Comparison of ENCODE assay signal across 14 mouse cellular contexts in genomic region chr14:12220540-12220939, GRCm38 (mm10).
A peak's percentile ranks its signal among the peaks of the same experiment; 100 is the strongest.
DNase-seq lines count a peak whose midpoint lies in the region; ATAC-seq and TF ChIP-seq lines count a peak whose summit lies in the region.
"Had no signal": no experiment of that assay in that cellular context is flagged by ENCODE, and none has a peak within 500 bp of the region (broad histone marks: within the 10 kb centered on the region; RNA-seq: fewer than 3 reads in every experiment).

No protein-coding gene starts in this region.

- 0 out of 2 replicates have a peak, but pooled peaks have one; percentile 51 for ATAC-seq in forebrain, embryonic 11.5 days (replicated peaks; ENCODE audit: low FRiP score)
- peak; percentile 51; the same call in 1 of the 2 replicates for ATAC-seq in neural tube, embryonic 14.5 days (ENCODE audit: low read depth)
- no peak for ATAC-seq in kidney, embryonic 16.5 days (ENCODE audit: low FRiP score, low TSS enrichment)

- no peaks in the 10 kb centered on the region for H3K4me1 ChIP-seq in forebrain, embryonic 11.5 days (replicated peaks; ENCODE audit: control insufficient read depth, insufficient read depth, low read length)
- H3K4me1 ChIP-seq in forebrain, embryonic 10.5 days: peaks cover 20% of the 10 kb centered on the region
- no peaks in the 10 kb centered on the region for H3K4me1 ChIP-seq in neural tube, embryonic 14.5 days (ENCODE audit: control insufficient read depth, insufficient read depth, low read length)
- H3K4me1 ChIP-seq in kidney, adult 2 months (ENCODE audit: control insufficient read depth, insufficient read depth, low read length): no peaks in the 10 kb centered on the region
- no peaks in the 10 kb centered on the region for H3K4me1 ChIP-seq in kidney, embryonic 16.5 days (ENCODE audit: insufficient read depth, low read length)
- H3K4me1 ChIP-seq: liver, embryonic 13.5 days had no signal

- no peak for DNase-seq in forebrain, embryonic 11.5 days (ENCODE audit: low spot score)
- no peak for DNase-seq in forebrain, embryonic 10.5 days (ENCODE audit: extremely low spot score, low spot score)
- DNase-seq in neural tube, embryonic 10.5 days (ENCODE audit: extremely low spot score, low spot score): no peak
- peak; percentile 22 for DNase-seq in layer of hippocampus, adult 9-10 months (ENCODE audit: low spot score)
- DNase-seq in frontal cortex, postnatal 10 days (ENCODE audit: low spot score in 2 of 2): no peak
- DNase-seq in kidney, adult 2 months: no peak
- DNase-seq: adrenal gland, postnatal 14 days; cerebellum, postnatal 14 days; heart, adult 11 months; kidney, postnatal 14 days; liver, embryonic 13.5 days; thymus, adult 18-20 months had no signal

- no peaks in the 10 kb centered on the region for H3K9me3 ChIP-seq in forebrain, embryonic 11.5 days (ENCODE audit: control insufficient read depth, low read length)
- no peaks in the 10 kb centered on the region for H3K9me3 ChIP-seq in forebrain, embryonic 10.5 days
- no peaks in the 10 kb centered on the region for H3K9me3 ChIP-seq in neural tube, embryonic 14.5 days (ENCODE audit: control insufficient read depth, low read length)
- H3K9me3 ChIP-seq in kidney, embryonic 16.5 days (ENCODE audit: low read length): no peaks in the 10 kb centered on the region
- H3K9me3 ChIP-seq: liver, embryonic 13.5 days had no signal

- no peak overlapping the region for H3K27ac ChIP-seq in forebrain, embryonic 11.5 days (ENCODE audit: low read depth, low read length)
- no peak overlapping the region for H3K27ac ChIP-seq in forebrain, embryonic 10.5 days
- no peak overlapping the region for H3K27ac ChIP-seq in neural tube, embryonic 14.5 days (ENCODE audit: low read depth, low read length)
- no peak overlapping the region for H3K27ac ChIP-seq in kidney, adult 2 months (ENCODE audit: insufficient read depth, low read depth, low read length)
- H3K27ac ChIP-seq in kidney, embryonic 16.5 days (ENCODE audit: low read length): no peak overlapping the region
- H3K27ac ChIP-seq: liver, embryonic 13.5 days had no signal

- H3K36me3 ChIP-seq in forebrain, embryonic 11.5 days (ENCODE audit: control insufficient read depth, insufficient read depth, low read length): no peaks in the 10 kb centered on the region; the same call in 1 of the 2 replicates
- H3K36me3 ChIP-seq in forebrain, embryonic 10.5 days (replicated peaks): peaks cover 38% of the 10 kb centered on the region
- H3K36me3 ChIP-seq in neural tube, embryonic 14.5 days (ENCODE audit: control insufficient read depth, insufficient read depth, low read length): peaks cover 7% of the 10 kb centered on the region; the same call in 1 of the 2 replicates
- no peaks in the 10 kb centered on the region; the same call in 1 of the 2 replicates for H3K36me3 ChIP-seq in kidney, adult 2 months (ENCODE audit: control insufficient read depth, insufficient read depth, low read length)
- peaks cover 16% of the 10 kb centered on the region; the same call in 1 of the 2 replicates for H3K36me3 ChIP-seq in kidney, embryonic 16.5 days (ENCODE audit: insufficient read depth, low read length)
- H3K36me3 ChIP-seq: liver, embryonic 13.5 days had no signal

- no peak for TF ChIP-seq CTCF in kidney, adult 2 months (conservative IDR thresholded peaks at IDR 0.05; ENCODE audit: insufficient read depth, insufficient read length, low read depth, low read length)

- 73% methylated on average over 8 of the region's 8 CpGs for WGBS in forebrain, embryonic 11.5 days
- 78% methylated on average over 8 of the region's 8 CpGs for WGBS in forebrain, embryonic 10.5 days
- 68% methylated on average over 8 of the region's 8 CpGs for WGBS in neural tube, embryonic 14.5 days
- WGBS in kidney, adult 2 months: 93% methylated on average over 8 of the region's 8 CpGs
- 89% methylated on average over 8 of the region's 8 CpGs for WGBS in kidney, embryonic 16.5 days

- no peak overlapping the region for H3K4me2 ChIP-seq in forebrain, embryonic 11.5 days (ENCODE audit: low read depth, low read length, severe bottlenecking)
- no peak overlapping the region for H3K4me2 ChIP-seq in neural tube, embryonic 14.5 days (ENCODE audit: low read depth, low read length)
- H3K4me2 ChIP-seq in kidney, embryonic 16.5 days (replicated peaks; ENCODE audit: low read depth, low read length): no peak overlapping the region
- H3K4me2 ChIP-seq: liver, embryonic 13.5 days had no signal

- no peak for TF ChIP-seq POLR2A in kidney, adult 2 months (IDR thresholded peaks at IDR 0.05; ENCODE audit: low read depth, low read length)

- no peak overlapping the region for H3K4me3 ChIP-seq in forebrain, embryonic 11.5 days (ENCODE audit: low read depth, low read length)
- no peak overlapping the region for H3K4me3 ChIP-seq in forebrain, embryonic 10.5 days
- no peak overlapping the region for H3K4me3 ChIP-seq in neural tube, embryonic 14.5 days (ENCODE audit: low read depth, low read length)
- no peak overlapping the region for H3K4me3 ChIP-seq in kidney, adult 2 months (ENCODE audit: insufficient read depth, low read depth, low read length)
- no peak overlapping the region for H3K4me3 ChIP-seq in kidney, embryonic 16.5 days (ENCODE audit: low read length)
- H3K4me3 ChIP-seq: liver, embryonic 13.5 days had no signal

- H3K27me3 ChIP-seq in forebrain, embryonic 11.5 days (ENCODE audit: control insufficient read depth, insufficient read depth, low read length): no peaks in the 10 kb centered on the region
- H3K27me3 ChIP-seq in forebrain, embryonic 10.5 days (ENCODE audit: poor library complexity, severe bottlenecking): no peaks in the 10 kb centered on the region
- no peaks in the 10 kb centered on the region for H3K27me3 ChIP-seq in neural tube, embryonic 14.5 days (ENCODE audit: control insufficient read depth, insufficient read depth, low read length)
- H3K27me3 ChIP-seq in kidney, adult 2 months (replicated peaks; ENCODE audit: control insufficient read depth, insufficient read depth, low read length): no peaks in the 10 kb centered on the region
- no peaks in the 10 kb centered on the region for H3K27me3 ChIP-seq in kidney, embryonic 16.5 days (ENCODE audit: insufficient read depth, low read length)
- H3K27me3 ChIP-seq: liver, embryonic 13.5 days had no signal

- H3K9ac ChIP-seq in forebrain, embryonic 11.5 days (ENCODE audit: low read length): no peak overlapping the region
- H3K9ac ChIP-seq in neural tube, embryonic 14.5 days (replicated peaks; ENCODE audit: low read depth, low read length): no peak overlapping the region
- no peak overlapping the region for H3K9ac ChIP-seq in kidney, embryonic 16.5 days (replicated peaks; ENCODE audit: low read length)
- H3K9ac ChIP-seq: liver, embryonic 13.5 days had no signal
